Mouse (Mus musculus) midbrain, embryonic 15.5 days (tissue): ENCODE measurements around the gene Os9. TPM values are rescaled to one million over a fixed set of nuclear protein-coding genes. Genes with fewer than 3 reads are reported as not detected.

Experiments
- ATAC-seq: fragments of 200-750 bp; cut with Nextera tagmentation; replicated peaks from 2 replicates; pipeline ENCODE4 v1.8.0; 2017; ENCODE audit warnings: moderate TSS enrichment
- H3K27ac ChIP-seq: fragments of 300-500 bp; sonication (generic); 2 replicates; pipeline ENCODE4 v1.5.1; 2015; ENCODE audit warnings: mild to moderate bottlenecking, inconsistent platforms
- H3K27me3 ChIP-seq: fragments of 300-500 bp; sonication (generic); replicated peaks from 2 replicates; pipeline ENCODE4 v1.6.1; 2015; ENCODE audit warnings: inconsistent platforms
- H3K36me3 ChIP-seq: fragments of 300-500 bp; sonication (generic); replicated peaks from 2 replicates; pipeline ENCODE4 v1.6.1; 2015; ENCODE audit warnings: inconsistent platforms
- H3K4me1 ChIP-seq: fragments of 300-500 bp; sonication (generic); 2 replicates; pipeline ENCODE4 v1.6.1; 2015; ENCODE audit warnings: inconsistent platforms
- H3K4me2 ChIP-seq: fragments of 300-500 bp; sonication (generic); 2 replicates; pipeline ENCODE4 v1.6.1; 2015; ENCODE audit warnings: inconsistent platforms, mild to moderate bottlenecking, moderate library complexity
- H3K4me3 ChIP-seq: fragments of 300-500 bp; sonication (generic); 2 replicates; pipeline ENCODE4 v1.5.1; 2015; ENCODE audit warnings: mild to moderate bottlenecking, inconsistent platforms
- H3K9ac ChIP-seq: fragments of 300-500 bp; sonication (generic); 2 replicates; pipeline ENCODE4 v1.6.1; 2015; ENCODE audit warnings: mild to moderate bottlenecking, inconsistent platforms
- H3K9me3 ChIP-seq: fragments of 300-500 bp; sonication (generic); 2 replicates; pipeline ENCODE4 v1.6.1; 2016; ENCODE audit warnings: inconsistent platforms
- WGBS: fragments of 180-500 bp; shearing (Covaris S2); methylation state at CpG from one replicate; pipeline ENCODE4 v1.1.7; 2015; ENCODE audit warnings: mixed read lengths; 5-methylcytosine and 5-hydroxymethylcytosine counted together
- polyA plus RNA-seq: library from polyadenylated mRNA; unstranded; fragments of >200 nt; fragmentation: Nextera tagmentation; extraction: Ambion mirVana; gene quantifications from 2 replicates; pipeline ENCODE4 v1.2.1, GENCODE M21; 2015

Gene Os9
- polyA plus RNA-seq, 1 experiment from 2014 or later, result 135 TPM

GRCm38 (mm10) chr10:127103631-127104030 lies 17.3 kb downstream of the Os9 start:
- H3K9me3 ChIP-seq, result no peaks in the 10 kb centered on the region
- WGBS, result 85% methylated on average over 7 of the region's 7 CpGs

GRCm38 (mm10) chr10:127101151-127101550 lies 19.8 kb downstream of the Os9 start:
- peaks cover 8% of the 10 kb centered on the region for H3K36me3 ChIP-seq
- no peak for ATAC-seq

More at GRCm38 (mm10) chr10:127103631-127104030, 17.3 kb downstream of the Os9 start:
- no peak for ATAC-seq
- H3K4me1 ChIP-seq, result no peaks in the 10 kb centered on the region
- H3K4me3 ChIP-seq, result no peak overlapping the region
- no peak overlapping the region for H3K9ac ChIP-seq
- H3K27me3 ChIP-seq, result no peaks in the 10 kb centered on the region
- H3K4me2 ChIP-seq, result no peak overlapping the region
- no peak overlapping the region for H3K27ac ChIP-seq
- H3K36me3 ChIP-seq, result peaks cover 18% of the 10 kb centered on the region

GRCm38 (mm10) chr10:127100414-127100813 lies 20.5 kb downstream of the Os9 start:
- Histone ChIP-seq H3K36me3 (peaks cover 8% of the 10 kb centered on the region), H3K9ac (no peak overlapping the region), H3K9me3 (no peaks in the 10 kb centered on the region), H3K4me1 (no peaks in the 10 kb centered on the region), H3K27me3 (no peaks in the 10 kb centered on the region), H3K4me2 (no peak overlapping the region), H3K27ac (no peak overlapping the region), H3K4me3 (no peak overlapping the region)
- no peak for ATAC-seq
- WGBS, result 90% methylated on average over 8 of the region's 8 CpGs

More at GRCm38 (mm10) chr10:127101151-127101550, 19.8 kb downstream of the Os9 start:
- WGBS, result 84% methylated on average over 6 of the region's 6 CpGs
- Histone ChIP-seq H3K9me3 (no peaks in the 10 kb centered on the region), H3K4me3 (no peak overlapping the region), H3K27ac (no peak overlapping the region), H3K9ac (no peak overlapping the region), H3K27me3 (no peaks in the 10 kb centered on the region), H3K4me2 (no peak overlapping the region), H3K4me1 (no peaks in the 10 kb centered on the region)

GRCm38 (mm10) chr10:127099868-127100267 lies 21.1 kb downstream of the Os9 start:
- ATAC-seq, result no peak

GRCm38 (mm10) chr10:127099191-127099590 lies 21.7 kb downstream of the Os9 start:
- Histone ChIP-seq H3K9ac (no peak overlapping the region), H3K4me1 (peaks cover 9% of the 10 kb centered on the region), H3K27ac (no peak overlapping the region), H3K4me2 (no peak overlapping the region), H3K4me3 (no peak overlapping the region), H3K36me3 (peaks cover 8% of the 10 kb centered on the region), H3K9me3 (no peaks in the 10 kb centered on the region), H3K27me3 (no peaks in the 10 kb centered on the region)
- ATAC-seq, result no peak
- WGBS, result 95% methylated on average over 10 of the region's 10 CpGs

More at GRCm38 (mm10) chr10:127099868-127100267, 21.1 kb downstream of the Os9 start:
- WGBS, result 93% methylated on average over 15 of the region's 15 CpGs
- peaks cover 2% of the 10 kb centered on the region for H3K4me1 ChIP-seq
- H3K4me3 ChIP-seq, result no peak overlapping the region
- no peak overlapping the region for H3K4me2 ChIP-seq
- no peak overlapping the region for H3K27ac ChIP-seq
- H3K9ac ChIP-seq, result no peak overlapping the region
- H3K36me3 ChIP-seq, result peaks cover 8% of the 10 kb centered on the region
- no peaks in the 10 kb centered on the region for H3K9me3 ChIP-seq
- H3K27me3 ChIP-seq, result no peaks in the 10 kb centered on the region

GRCm38 (mm10) chr10:127098514-127098913 lies 22.4 kb downstream of the Os9 start:
- no peaks in the 10 kb centered on the region for H3K9me3 ChIP-seq
- peaks cover 8% of the 10 kb centered on the region for H3K36me3 ChIP-seq
- no peak for ATAC-seq
- 78% methylated on average over 20 of the region's 20 CpGs for WGBS
- peaks cover 12% of the 10 kb centered on the region for H3K4me1 ChIP-seq
- H3K27ac ChIP-seq, result no peak overlapping the region
- no peak overlapping the region for H3K4me3 ChIP-seq
- no peaks in the 10 kb centered on the region for H3K27me3 ChIP-seq
- H3K4me2 ChIP-seq, result no peak overlapping the region
- H3K9ac ChIP-seq, result no peak overlapping the region

GRCm38 (mm10) chr10:127094382-127094802 lies 26.5 kb downstream of the Os9 start:
- H3K4me3 ChIP-seq, result no peak overlapping the region
- no peak overlapping the region for H3K4me2 ChIP-seq
- WGBS, result 27% methylated on average over 7 of the region's 7 CpGs
- ATAC-seq, result no peak
- H3K27me3 ChIP-seq, result peaks cover 16% of the 10 kb centered on the region
- no peak overlapping the region for H3K9ac ChIP-seq
- peaks cover 7% of the 10 kb centered on the region for H3K36me3 ChIP-seq
- H3K4me1 ChIP-seq, result peaks cover 27% of the 10 kb centered on the region
- no peaks in the 10 kb centered on the region for H3K9me3 ChIP-seq
- peak overlapping the region; percentile 50 for H3K27ac ChIP-seq

GRCm38 (mm10) chr10:127092742-127093141 lies 28.2 kb downstream of the Os9 start:
- Histone ChIP-seq H3K27me3 (peaks cover 30% of the 10 kb centered on the region), H3K36me3 (peaks cover 10% of the 10 kb centered on the region; the same call in 1 of the 2 replicates), H3K4me2 (no peak overlapping the region), H3K27ac (no peak overlapping the region), H3K9me3 (no peaks in the 10 kb centered on the region), H3K9ac (no peak overlapping the region), H3K4me3 (no peak overlapping the region), H3K4me1 (peaks cover 27% of the 10 kb centered on the region)
- no peak for ATAC-seq
- WGBS, result 57% methylated on average over 4 of the region's 4 CpGs

GRCm38 (mm10) chr10:127091507-127092396 lies 29.2 kb downstream of the Os9 start:
- peak; percentile 26 for ATAC-seq
- Histone ChIP-seq H3K36me3 (peaks cover 18% of the 10 kb centered on the region; the same call in 1 of the 2 replicates), H3K27me3 (peaks cover 31% of the 10 kb centered on the region), H3K4me1 (peaks cover 27% of the 10 kb centered on the region), H3K27ac (no peak overlapping the region), H3K9me3 (no peaks in the 10 kb centered on the region), H3K4me2 (peak overlapping the region; percentile 32), H3K4me3 (peak overlapping the region; percentile 8), H3K9ac (no peak overlapping the region)
- WGBS, result 13% methylated on average over 51 of the region's 51 CpGs

- Histone ChIP-seq H3K9me3 (no peaks in the 10 kb centered on the region), H3K4me2 (peak overlapping the region; percentile 32), H3K4me1 (peaks cover 27% of the 10 kb centered on the region), H3K27me3 (peaks cover 31% of the 10 kb centered on the region), H3K27ac (no peak overlapping the region), H3K4me3 (peak overlapping the region; percentile 8), H3K36me3 (peaks cover 18% of the 10 kb centered on the region; the same call in 1 of the 2 replicates), H3K9ac (no peak overlapping the region; the same call in 1 of the 2 replicates)
- no peak for ATAC-seq
- 10% methylated on average over 57 of the region's 57 CpGs for WGBS
Measured at GRCm38 (mm10) chr10:127090560-127091411, 30.1 kb downstream of the Os9 start.

- Histone ChIP-seq H3K9ac (no peak overlapping the region), H3K4me1 (peaks cover 31% of the 10 kb centered on the region), H3K27ac (no peak overlapping the region), H3K4me2 (no peak overlapping the region), H3K27me3 (peaks cover 28% of the 10 kb centered on the region), H3K4me3 (no peak overlapping the region), H3K9me3 (no peaks in the 10 kb centered on the region), H3K36me3 (peaks cover 24% of the 10 kb centered on the region; the same call in 1 of the 2 replicates)
- ATAC-seq, result no peak
- WGBS, result 77% methylated on average over 6 of the region's 6 CpGs
Measured at GRCm38 (mm10) chr10:127085633-127086032, 35.3 kb downstream of the Os9 start.

GRCm38 (mm10) chr10:127085052-127085451 lies 35.9 kb downstream of the Os9 start:
- Histone ChIP-seq H3K9me3 (no peaks in the 10 kb centered on the region), H3K4me1 (peaks cover 34% of the 10 kb centered on the region), H3K4me2 (no peak overlapping the region), H3K36me3 (peaks cover 24% of the 10 kb centered on the region; the same call in 1 of the 2 replicates), H3K27ac (no peak overlapping the region), H3K27me3 (peaks cover 22% of the 10 kb centered on the region), H3K4me3 (no peak overlapping the region), H3K9ac (no peak overlapping the region)
- WGBS, result 87% methylated on average over 9 of the region's 9 CpGs
- ATAC-seq, result no peak
